Mouse (Mus musculus) layer of hippocampus, postnatal 25 days (tissue): ENCODE measurements around the gene Fgfrl1. TPM values are rescaled to one million over a fixed set of nuclear protein-coding genes. Genes with fewer than 3 reads are reported as not detected.

Experiments
- DNase-seq, 2 experiments: peaks; one replicate each; pipeline ENCODE4 v3.0.0; 2022; ENCODE audit warnings: mixed read lengths in 2 of 2, low spot score in 1 of 2; ENCODE audit errors: extremely low spot score in 1 of 2
- total RNA-seq, 2 experiments: library from RNA; stranded (reverse); gene quantifications; 2 replicates each; pipeline ENCODE4 v1.2.3; 2021

Fgfrl1 gene
- total RNA-seq, 2 experiments from 2014 or later, result 23.5 to 31.4 TPM

GRCm38 (mm10) chr5:108665066-108665465 lies 27.1 kb upstream of the Fgfrl1 start:
- DNase-seq, result no peak

- no peak for DNase-seq
Observed at GRCm38 (mm10) chr5:108667370-108667769, 24.8 kb upstream of the Fgfrl1 start.

GRCm38 (mm10) chr5:108668387-108668932 lies 23.7 kb upstream of the Fgfrl1 start:
- no peak for DNase-seq

GRCm38 (mm10) chr5:108668977-108669936 lies 22.9 kb upstream of the Fgfrl1 start, which contains the start of gene Dgkq:
Gene Dgkq, minus strand, starts transcription at chr5:108669672.
- DNase-seq, result peak; percentile 70 to 74

- DNase-seq, result no peak
Observed at GRCm38 (mm10) chr5:108669986-108670385, 22.2 kb upstream of the Fgfrl1 start.

GRCm38 (mm10) chr5:108670785-108671184 lies 21.4 kb upstream of the Fgfrl1 start:
- DNase-seq, result peak in 1 of 2 experiments; percentile 65

GRCm38 (mm10) chr5:108671757-108672156 lies 20.4 kb upstream of the Fgfrl1 start:
- DNase-seq, result no peak

GRCm38 (mm10) chr5:108674624-108675023 lies 17.6 kb upstream of the Fgfrl1 start:
- DNase-seq, result no peak

- no peak for DNase-seq
Observed at GRCm38 (mm10) chr5:108675251-108675816, 16.8 kb upstream of the Fgfrl1 start, which contains the start of gene Slc26a1. Gene Slc26a1, minus strand, starts transcription at chr5:108675569.

GRCm38 (mm10) chr5:108676772-108677498 lies 15.2 kb upstream of the Fgfrl1 start:
- DNase-seq, result no peak

- peak; percentile 65 to 70 for DNase-seq
Observed at GRCm38 (mm10) chr5:108677605-108678295, 14.4 kb upstream of the Fgfrl1 start.

GRCm38 (mm10) chr5:108678296-108678854 lies 13.8 kb upstream of the Fgfrl1 start:
- no peak for DNase-seq

GRCm38 (mm10) chr5:108679909-108680308 lies 12.3 kb upstream of the Fgfrl1 start:
- no peak for DNase-seq

GRCm38 (mm10) chr5:108680871-108681270 lies 11.3 kb upstream of the Fgfrl1 start:
- no peak for DNase-seq

GRCm38 (mm10) chr5:108689091-108689490 lies 3.1 kb upstream of the Fgfrl1 start:
- no peak for DNase-seq

GRCm38 (mm10) chr5:108691152-108691551 lies 1.0 kb upstream of the Fgfrl1 start:
- no peak for DNase-seq

- peak in 1 of 2 experiments; percentile 60 for DNase-seq
Observed at GRCm38 (mm10) chr5:108693872-108694288, 1.7 kb downstream of the Fgfrl1 start.

GRCm38 (mm10) chr5:108694352-108695261 lies 2.4 kb downstream of the Fgfrl1 start:
- DNase-seq, result peak in 1 of 2 experiments; percentile 56
